Mouse (Mus musculus) small intestine, adult 2 months (tissue): ENCODE measurements at regions not wholly inside any gene's neighbourhood (a gene's known extent, or its start where the extent isn't known, plus 50 kb on each side); places are given as distances from the start of the nearest gene placed in this dataset.

ENCODE experiments used
- CTCF ChIP-seq: fragments of 200-500 bp; IDR thresholded peaks from 2 replicates; pipeline ENCODE4 v1.5.1; 2012; ENCODE audit warnings: low read depth, mild to moderate bottlenecking, control low read depth, inconsistent platforms, low read length, moderate library complexity, mixed read lengths; ENCODE audit not compliant: insufficient replicate concordance, insufficient read length; ENCODE audit errors: extremely low read depth
- POLR2A ChIP-seq: fragments of 200-500 bp; IDR thresholded peaks from 2 replicates; pipeline ENCODE4 v1.6.1; 2012; ENCODE audit warnings: low read depth, mild to moderate bottlenecking, control low read depth, inconsistent platforms, low read length, moderate library complexity

GRCm38 (mm10) chr16:70073740-70074139 is 210.2 kb upstream of the Speer2 start:
- TF ChIP-seq CTCF (no peak), POLR2A (no peak)
